Mouse (Mus musculus) lung, embryonic 16.5 days (tissue): ENCODE data around the gene Slc17a4. TPM values are rescaled to one million over a fixed set of nuclear protein-coding genes. Genes with fewer than 3 reads are reported as not detected.

Experiments used
- ATAC-seq: fragments of 200-750 bp; cut with Nextera tagmentation; 2 replicates; pipeline ENCODE4 v1.8.0; 2017; ENCODE audit warnings: low read depth, mild to moderate bottlenecking, moderate library complexity
- H3K27ac ChIP-seq: fragments of 300-500 bp; sonication (generic); 2 replicates; pipeline ENCODE4 v1.5.1; 2014; ENCODE audit warnings: mild to moderate bottlenecking, control low read depth, low read length
- H3K27me3 ChIP-seq: fragments of 300-500 bp; sonication (generic); 2 replicates; pipeline ENCODE4 v1.6.1; 2014; ENCODE audit warnings: low read depth, low read length, mixed read lengths; ENCODE audit not compliant: control insufficient read depth, insufficient read depth
- H3K36me3 ChIP-seq: fragments of 300-500 bp; sonication (generic); 2 replicates; pipeline ENCODE4 v1.6.1; 2014; ENCODE audit warnings: low read length; ENCODE audit not compliant: control insufficient read depth, insufficient read depth
- H3K4me1 ChIP-seq: fragments of 300-500 bp; sonication (generic); replicated peaks from 2 replicates; pipeline ENCODE4 v1.6.1; 2014; ENCODE audit warnings: low read length, mixed read lengths; ENCODE audit not compliant: control insufficient read depth, insufficient read depth
- H3K4me2 ChIP-seq: fragments of 300-500 bp; sonication (generic); 2 replicates; pipeline ENCODE4 v1.6.1; 2014; ENCODE audit warnings: low read depth, low read length, control low read depth
- H3K4me3 ChIP-seq: fragments of 300-500 bp; sonication (generic); 2 replicates; pipeline ENCODE4 v1.5.1; 2014; ENCODE audit warnings: mild to moderate bottlenecking, low read length, control low read depth
- H3K9ac ChIP-seq: fragments of 300-500 bp; sonication (generic); 2 replicates; pipeline ENCODE4 v1.6.1; 2014; ENCODE audit warnings: low read length, control low read depth
- H3K9me3 ChIP-seq: fragments of 300-500 bp; sonication (generic); 2 replicates; pipeline ENCODE4 v1.6.1; 2016; ENCODE audit warnings: low read length; ENCODE audit not compliant: control insufficient read depth
- WGBS: fragments of 180-500 bp; shearing (Covaris S2); extraction: QIAGEN DNeasy Blood & Tissue Kit; methylation state at CpG from one replicate; pipeline ENCODE4 v1.1.7; 2014; 5-methylcytosine and 5-hydroxymethylcytosine counted together
- polyA plus RNA-seq: library from polyadenylated mRNA; unstranded; fragments of >200 nt; fragmentation: Nextera tagmentation; extraction: Ambion mirVana; gene quantifications from 2 replicates; pipeline ENCODE4 v1.2.1, GENCODE M21; 2015

Gene Slc17a4
- polyA plus RNA-seq, 1 experiment from 2014 or later = not detected

DNA sequence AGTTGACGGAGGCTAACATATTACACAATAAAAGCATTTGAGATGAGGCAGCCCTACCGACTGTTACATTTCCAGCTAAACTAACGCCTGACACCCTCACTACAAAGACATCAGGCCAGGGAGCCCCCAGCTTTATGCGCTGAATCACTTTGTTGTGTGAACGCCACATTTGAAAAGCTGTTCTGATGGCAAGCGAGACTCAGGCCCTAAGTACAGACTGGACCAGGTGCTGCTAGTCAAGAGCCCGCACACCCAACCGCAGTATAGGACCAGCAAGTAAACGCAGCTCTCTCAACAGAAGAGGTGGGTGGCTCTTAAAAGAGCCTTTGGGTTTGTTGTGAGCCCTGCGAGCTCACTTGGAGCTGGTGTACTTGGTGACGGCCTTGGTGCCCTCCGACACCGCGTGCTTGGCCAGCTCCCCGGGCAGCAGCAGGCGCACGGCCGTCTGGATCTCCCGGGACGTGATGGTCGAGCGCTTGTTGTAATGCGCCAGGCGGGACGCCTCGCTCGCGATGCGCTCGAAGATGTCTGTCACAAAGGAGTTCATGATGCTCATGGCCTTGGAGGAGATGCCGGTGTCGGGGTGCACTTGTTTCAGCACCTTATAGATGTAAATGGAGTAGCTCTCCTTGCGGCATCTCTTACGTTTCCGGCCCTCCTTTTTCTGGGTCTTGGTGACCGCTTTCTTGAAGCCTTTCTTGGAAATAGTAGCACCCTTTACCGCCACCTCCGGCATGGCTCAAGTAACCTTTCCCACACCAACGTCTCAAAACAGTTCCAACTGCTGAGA, 18.8 kb upstream of the Slc17a4 start, which contains the start of gene Hist1h2ba:
TSS of gene Hist1h2ba (minus strand) at position 736 of the 790 bp plus-strand sequence.
- Histone ChIP-seq H3K9me3 (no peaks in the 10 kb centered on the region), H3K9ac (no peak within 1 kb of the TSS), H3K4me3 (no peak within 1 kb of the TSS), H3K4me1 (peaks cover 2% of the 10 kb centered on the region), H3K27me3 (no peaks in the 10 kb centered on the region), H3K4me2 (no peak within 1 kb of the TSS), H3K27ac (no peak within 1 kb of the TSS), H3K36me3 (no peaks in the 10 kb centered on the region)
- 88% methylated on average over 36 of the region's 39 CpGs for WGBS
- ATAC-seq = no peak

DNA sequence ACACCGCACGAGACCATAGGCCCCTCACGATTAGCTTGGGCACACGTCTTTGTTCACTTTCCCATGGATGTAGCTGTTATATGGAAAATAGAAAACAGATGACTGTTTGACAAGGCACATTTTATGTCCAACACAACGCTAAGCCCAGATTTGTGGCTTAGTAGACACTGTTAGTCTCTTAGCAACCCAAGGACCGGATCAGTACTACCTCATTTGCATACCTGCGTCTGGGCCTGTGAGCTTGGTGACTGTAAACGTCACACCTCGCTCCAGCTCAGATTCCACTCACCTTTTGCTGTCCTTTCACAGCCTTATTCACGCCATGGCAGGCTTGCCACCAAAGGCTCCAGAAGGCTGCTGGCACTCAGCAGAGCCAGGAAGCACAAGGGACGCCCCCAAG, 16.1 kb upstream of the Slc17a4 start:
- Histone ChIP-seq H3K9ac (no peak overlapping the region), H3K4me3 (no peak overlapping the region), H3K4me2 (peak overlapping the region; percentile 18; the same call in 1 of the 2 replicates), H3K36me3 (no peaks in the 10 kb centered on the region), H3K9me3 (no peaks in the 10 kb centered on the region), H3K27ac (no peak overlapping the region), H3K4me1 (peaks cover 7% of the 10 kb centered on the region), H3K27me3 (no peaks in the 10 kb centered on the region)
- no peak for ATAC-seq
- 62% methylated on average over 11 of the region's 11 CpGs for WGBS

DNA sequence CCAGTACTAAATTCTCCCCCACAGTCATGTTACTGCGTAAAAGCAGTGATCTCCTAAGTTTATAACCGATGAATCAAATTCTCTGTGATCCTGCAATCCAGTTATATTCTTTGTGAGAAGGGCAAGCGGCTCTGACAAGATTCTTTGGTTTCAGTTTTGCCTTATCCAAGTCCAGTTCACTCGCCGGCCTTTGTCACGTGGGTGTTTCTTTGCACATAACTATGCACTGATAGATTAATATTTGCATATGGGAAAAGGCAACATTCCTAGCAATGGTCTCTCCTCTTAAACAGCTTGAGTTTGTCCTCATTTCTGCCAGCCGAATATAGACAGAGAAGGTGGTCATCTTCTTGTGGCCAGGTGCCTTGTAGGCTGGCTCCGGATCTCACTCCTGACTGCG, 15.7 kb upstream of the Slc17a4 start:
- no peak for ATAC-seq
- H3K4me3 ChIP-seq = no peak overlapping the region
- no peak overlapping the region for H3K9ac ChIP-seq
- no peaks in the 10 kb centered on the region for H3K27me3 ChIP-seq
- no peaks in the 10 kb centered on the region for H3K36me3 ChIP-seq
- 75% methylated on average over 9 of the region's 9 CpGs for WGBS
- peak overlapping the region; percentile 18 for H3K4me2 ChIP-seq
- no peaks in the 10 kb centered on the region for H3K9me3 ChIP-seq
- H3K4me1 ChIP-seq = peaks cover 7% of the 10 kb centered on the region
- no peak overlapping the region for H3K27ac ChIP-seq

DNA sequence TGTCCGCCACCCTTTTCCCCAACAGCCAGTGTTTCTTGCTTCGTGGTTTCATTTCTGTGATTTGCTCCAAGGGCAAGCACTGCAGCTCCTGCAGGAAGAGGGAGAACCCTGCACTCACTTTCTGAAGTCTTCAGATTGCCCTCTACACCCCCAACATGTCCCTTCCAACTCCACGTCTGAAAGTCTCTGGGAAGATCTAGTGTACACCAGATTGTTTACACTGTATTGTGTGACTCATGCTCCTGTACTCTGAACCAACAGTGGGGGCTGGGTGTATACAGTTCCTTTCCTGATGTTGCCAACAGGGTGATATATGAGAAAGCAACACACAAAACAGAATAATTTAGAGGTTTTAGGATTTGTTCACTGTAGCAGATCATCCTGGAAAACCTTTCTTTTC, 13.8 kb upstream of the Slc17a4 start:
- no peak overlapping the region for H3K4me3 ChIP-seq
- peaks cover 7% of the 10 kb centered on the region for H3K4me1 ChIP-seq
- no peaks in the 10 kb centered on the region for H3K27me3 ChIP-seq
- no peaks in the 10 kb centered on the region for H3K9me3 ChIP-seq
- H3K36me3 ChIP-seq = no peaks in the 10 kb centered on the region
- no peak overlapping the region for H3K9ac ChIP-seq
- 27% methylated on average over 3 of the region's 3 CpGs for WGBS
- ATAC-seq = peak; percentile 95
- H3K4me2 ChIP-seq = peak overlapping the region; percentile 45
- peak overlapping the region; percentile 7 for H3K27ac ChIP-seq

DNA sequence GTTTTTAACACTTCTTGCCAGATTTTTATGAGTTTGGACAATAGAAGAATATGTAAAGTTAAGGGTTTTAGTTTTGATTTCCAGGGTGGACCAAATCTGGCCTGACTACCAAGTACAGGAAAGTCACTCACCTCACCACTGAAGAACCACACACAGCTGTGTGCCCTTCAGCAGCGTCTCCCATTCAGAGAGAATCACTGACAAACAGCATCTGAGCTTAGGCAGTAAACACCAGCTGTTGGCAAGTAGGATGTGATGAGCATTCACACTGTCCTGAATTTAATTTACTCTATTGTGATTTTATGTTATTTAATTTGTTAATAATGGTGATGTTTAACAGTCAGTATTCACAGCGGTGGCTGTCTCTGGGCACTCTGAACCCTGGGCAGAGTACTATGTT, 11.0 kb upstream of the Slc17a4 start:
- H3K9ac ChIP-seq = no peak overlapping the region
- no peaks in the 10 kb centered on the region for H3K9me3 ChIP-seq
- ATAC-seq = no peak
- no peak overlapping the region for H3K4me2 ChIP-seq
- H3K27ac ChIP-seq = no peak overlapping the region
- no peak overlapping the region for H3K4me3 ChIP-seq
- WGBS = 66% methylated on average over 2 of the region's 2 CpGs
- peaks cover 7% of the 10 kb centered on the region for H3K4me1 ChIP-seq
- no peaks in the 10 kb centered on the region for H3K36me3 ChIP-seq
- no peaks in the 10 kb centered on the region for H3K27me3 ChIP-seq

DNA sequence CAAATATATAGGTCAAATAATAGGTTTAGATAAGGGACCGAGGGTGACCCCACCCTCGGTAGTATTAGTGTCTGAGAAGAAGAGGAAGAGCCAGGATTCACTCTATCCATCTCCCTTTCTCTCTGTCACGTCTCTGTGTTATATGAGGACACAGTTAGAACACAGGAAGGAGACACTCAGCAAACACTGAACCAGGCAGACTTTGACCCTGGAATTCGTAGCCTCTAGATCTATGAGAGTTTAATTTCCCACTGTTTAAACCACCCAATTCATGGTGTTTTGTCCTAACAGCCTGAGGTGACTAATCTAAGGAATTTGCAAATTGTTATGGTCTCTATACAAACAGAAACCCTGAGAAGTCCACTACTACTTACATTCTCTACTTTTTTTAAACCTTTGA, 2.9 kb upstream of the Slc17a4 start:
- 17% methylated on average over 4 of the region's 4 CpGs for WGBS
- no peak overlapping the region for H3K9ac ChIP-seq
- no peaks in the 10 kb centered on the region for H3K9me3 ChIP-seq
- no peaks in the 10 kb centered on the region for H3K36me3 ChIP-seq
- no peak overlapping the region for H3K4me2 ChIP-seq
- no peak overlapping the region for H3K4me3 ChIP-seq
- ATAC-seq = no peak
- H3K27ac ChIP-seq = no peak overlapping the region
- H3K4me1 ChIP-seq = no peaks in the 10 kb centered on the region
- no peaks in the 10 kb centered on the region for H3K27me3 ChIP-seq

DNA sequence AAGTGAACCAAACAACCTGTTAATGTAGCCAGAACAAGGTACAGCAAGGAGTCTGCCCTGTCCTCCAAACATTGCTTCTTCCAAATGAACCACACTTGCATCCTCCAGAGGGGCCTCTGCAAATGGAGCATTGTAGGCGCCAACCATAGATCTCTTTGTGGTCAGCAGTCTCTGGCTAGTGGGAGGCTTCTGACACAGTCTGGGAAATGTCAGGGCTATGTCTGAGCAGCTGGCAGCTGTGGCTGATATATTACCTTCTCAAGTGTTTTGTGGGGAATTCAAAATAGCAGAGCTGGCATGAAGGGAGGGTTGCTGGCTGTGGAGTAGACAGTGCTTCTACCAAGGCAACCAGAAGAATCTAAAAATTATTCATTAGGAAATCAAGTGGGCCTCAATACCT, 1.3 kb upstream of the Slc17a4 start:
- no peak for ATAC-seq

DNA sequence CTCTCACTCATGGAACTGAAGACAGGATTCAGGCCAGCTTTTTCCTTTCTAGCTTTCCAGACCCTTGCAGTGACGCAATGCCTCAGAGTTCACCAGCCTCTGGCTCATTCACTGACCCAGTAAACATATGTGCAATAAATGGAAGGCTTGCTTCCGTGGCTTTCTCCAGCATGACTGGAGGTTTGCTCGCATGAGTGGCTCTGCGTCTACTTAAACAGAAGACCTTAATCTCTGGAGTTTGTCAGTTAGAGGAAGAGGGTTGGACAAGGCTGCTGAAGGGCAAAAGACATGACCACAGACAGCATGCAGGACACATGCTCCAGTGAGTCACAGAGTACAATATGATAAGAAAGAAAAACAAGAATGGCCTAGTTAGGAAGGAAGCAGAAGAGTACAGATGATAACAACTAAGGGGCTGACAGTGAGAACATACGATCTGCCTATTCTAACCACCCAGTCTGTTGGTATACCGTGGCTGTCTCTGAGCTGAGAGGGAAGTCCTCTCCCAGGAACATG, 960 bp downstream of the Slc17a4 start:
- H3K27me3 ChIP-seq = no peaks in the 10 kb centered on the region
- no peaks in the 10 kb centered on the region for H3K4me1 ChIP-seq
- H3K9ac ChIP-seq = no peak overlapping the region
- no peak overlapping the region for H3K4me2 ChIP-seq
- H3K9me3 ChIP-seq = no peaks in the 10 kb centered on the region
- no peak for ATAC-seq
- H3K4me3 ChIP-seq = no peak overlapping the region
- no peaks in the 10 kb centered on the region for H3K36me3 ChIP-seq
- WGBS = 40% methylated on average over 6 of the region's 6 CpGs
- no peak overlapping the region for H3K27ac ChIP-seq

More for the DNA sequence above, 1.3 kb upstream of the Slc17a4 start:
- Histone ChIP-seq H3K9me3 (no peaks in the 10 kb centered on the region), H3K4me3 (no peak overlapping the region), H3K27me3 (no peaks in the 10 kb centered on the region), H3K9ac (no peak overlapping the region), H3K36me3 (no peaks in the 10 kb centered on the region), H3K4me2 (no peak overlapping the region), H3K27ac (no peak overlapping the region), H3K4me1 (no peaks in the 10 kb centered on the region)
- 77% methylated on average over 1 of the region's 1 CpGs for WGBS

DNA sequence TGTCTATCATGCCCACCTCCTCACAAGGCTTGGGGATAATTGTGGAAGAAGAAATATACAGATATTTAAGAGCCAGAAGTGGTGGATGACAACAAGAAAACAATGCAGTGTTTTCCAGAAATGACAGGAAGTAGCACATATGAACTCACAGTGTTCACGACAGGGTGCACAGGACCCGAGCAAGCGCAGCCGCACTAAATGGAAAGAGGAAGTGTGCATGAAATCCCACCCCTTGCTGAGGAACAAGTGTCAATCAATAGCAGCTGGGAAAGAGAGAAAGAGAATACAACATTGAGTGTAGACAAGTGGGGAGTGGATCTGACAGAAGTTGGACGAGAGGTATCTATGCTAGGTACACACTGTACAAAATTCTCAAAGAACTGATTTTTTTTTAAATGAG, 3.5 kb downstream of the Slc17a4 start:
- 72% methylated on average over 5 of the region's 5 CpGs for WGBS
- Histone ChIP-seq H3K36me3 (no peaks in the 10 kb centered on the region), H3K9me3 (no peaks in the 10 kb centered on the region), H3K9ac (no peak overlapping the region), H3K4me1 (no peaks in the 10 kb centered on the region), H3K4me3 (no peak overlapping the region), H3K4me2 (no peak overlapping the region), H3K27ac (no peak overlapping the region), H3K27me3 (no peaks in the 10 kb centered on the region)
- ATAC-seq = no peak
